Mouse (Mus musculus) central nervous system, embryonic 18 days (tissue): ENCODE results near the gene A430005L14Rik. TPM values are rescaled to one million over a fixed set of nuclear protein-coding genes. Genes with fewer than 3 reads are reported as not detected.

Experiments
- polyA plus RNA-seq: library from polyadenylated mRNA; depleted of rRNA; stranded (reverse); fragments of >200 nt; gene quantifications from 2 replicates; pipeline ENCODE4 v1.2.3, GENCODE M21; 2012; rRNA removed

A430005L14Rik gene
- polyA plus RNA-seq = 36.2 and 38.9 TPM in 2 replicates

GRCm38 (mm10) chr4:153956569-153957405 is at the start of gene A430005L14Rik:
Gene A430005L14Rik (plus strand): TSS chr4:153957237.

GRCm38 (mm10) chr4:153974431-153975291 is 17.6 kb downstream of the A430005L14Rik start, which contains the start of the genes Dffb and Cep104:
Gene Dffb (minus strand): TSS chr4:153975126.
Gene Cep104 (plus strand): TSS chr4:153975194.

Other genes starting within 250 kb of the A430005L14Rik start
- gene Dffb, start 17.9 kb downstream of the A430005L14Rik start, polyA plus RNA-seq = 22.8 and 24.4 TPM in 2 replicates
- 15.5 and 15.6 TPM in 2 replicates for gene Cep104, start 18.0 kb downstream of the A430005L14Rik start, polyA plus RNA-seq
- gene Lrrc47, start 54.5 kb downstream of the A430005L14Rik start, polyA plus RNA-seq = 48.4 and 50.2 TPM in 2 replicates
- gene Smim1, start 69.0 kb downstream of the A430005L14Rik start, polyA plus RNA-seq = 6.2 and 9.0 TPM in 2 replicates
- not detected in 2 replicates for gene Ccdc27, start 85.4 kb downstream of the A430005L14Rik start, polyA plus RNA-seq
- 2.1 and 3.0 TPM in 2 replicates for gene Trp73, start 183.0 kb downstream of the A430005L14Rik start, polyA plus RNA-seq
- gene Wrap73, start 185.1 kb downstream of the A430005L14Rik start, polyA plus RNA-seq = 46.1 and 46.8 TPM in 2 replicates
- gene Tprgl, start 203.4 kb downstream of the A430005L14Rik start, polyA plus RNA-seq = 162 and 169 TPM in 2 replicates
- 13.6 and 14.7 TPM in 2 replicates for gene Megf6, start 213.5 kb downstream of the A430005L14Rik start, polyA plus RNA-seq